Mouse (Mus musculus): Measurements from ENCODE around the gene Fam168b. TPM values are rescaled to one million over a fixed set of nuclear protein-coding genes. Genes with fewer than 3 reads are reported as not detected.

The Fam168b gene
- 63.2 TPM for polyA plus RNA-seq (2012; fragmentation: generic; extraction: Trizol)
- long read RNA-seq, experiment 1, partial matches to known transcripts: 0 of 24 reads
- long read RNA-seq, experiment 1, other reads (novel, unspliced or antisense): 24 of 24 reads
- long read RNA-seq, experiment 2, full-length matches to known transcripts: 30 of 74 reads
- long read RNA-seq, experiment 2, partial matches to known transcripts: 4 of 74 reads
- long read RNA-seq, experiment 2, other reads (novel, unspliced or antisense): 40 of 74 reads

DNA sequence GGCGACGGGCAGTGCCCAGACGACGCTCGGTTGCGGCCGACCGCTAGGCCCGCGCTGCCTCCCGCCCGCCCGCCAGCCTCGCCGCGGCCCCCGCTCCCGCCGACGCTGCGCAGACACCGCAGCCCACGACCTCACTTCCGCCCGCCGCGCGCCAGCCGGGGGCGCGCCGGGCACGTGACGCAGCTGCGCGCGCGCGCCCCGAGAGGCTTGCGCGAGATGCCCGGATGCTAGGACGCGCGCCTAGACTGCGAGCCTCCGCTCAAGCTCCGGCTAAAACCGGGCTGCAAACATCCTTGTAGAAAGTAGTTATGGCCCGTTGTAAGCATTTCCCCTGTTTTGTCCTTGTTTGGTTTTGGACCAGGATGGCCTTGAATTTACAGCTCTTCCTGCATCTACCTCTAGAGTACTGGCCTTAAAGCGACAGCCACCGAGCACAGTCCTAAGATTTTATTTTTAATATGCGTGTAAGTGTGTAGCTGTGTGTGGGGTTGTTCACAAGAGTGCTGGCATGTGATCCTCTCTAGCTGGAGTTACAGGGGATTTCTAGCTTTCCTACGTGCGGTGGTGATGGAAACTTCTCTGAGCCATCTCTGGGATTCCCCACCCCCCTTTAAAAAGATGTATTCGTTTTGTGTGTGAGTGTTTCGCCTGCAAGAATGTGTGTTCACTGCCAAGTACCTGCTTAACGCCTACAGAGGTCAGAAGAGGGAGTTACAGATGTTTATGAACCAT, at the start of gene Fam168b:
Fam168b (minus strand) TSS at position 179 of the 732 bp plus-strand sequence.
- TF ChIP-seq MAX (IDR thresholded peaks at IDR 0.05): peak; percentile 77
- peak; percentile 95 for TF ChIP-seq USF1 (IDR thresholded peaks at IDR 0.05; ENCODE audit: low read depth)
- no peak for TF ChIP-seq CTCF (IDR thresholded peaks at IDR 0.05; ENCODE audit: control insufficient read depth, insufficient read depth, insufficient read length)
- Histone ChIP-seq H3K4me3 (ENCODE audit: insufficient read depth, poor library complexity, severe bottlenecking) (peak within 1 kb of the TSS; percentile 85), H3ac (ENCODE audit: control insufficient read depth, insufficient read length, low read depth) (peak within 1 kb of the TSS; percentile 99), H3K36me3 (ENCODE audit: control insufficient read depth, insufficient read depth) (peaks cover under 1% of the 10 kb centered on the region), H3K79me2 (ENCODE audit: control insufficient read depth, insufficient read depth) (peaks cover 45% of the 10 kb centered on the region), H3K79me3 (ENCODE audit: low read depth) (peaks cover 42% of the 10 kb centered on the region), H3K27me3 (ENCODE audit: control insufficient read depth, insufficient read depth, insufficient read length) (no peaks in the 10 kb centered on the region)

- TF ChIP-seq FOSL1 (IDR thresholded peaks at IDR 0.05; ENCODE audit: insufficient read depth, low read length, poor library complexity, severe bottlenecking): no peak
- TF ChIP-seq USF1 (IDR thresholded peaks at IDR 0.05; ENCODE audit: low read depth): no peak
- no peak for TF ChIP-seq MYOD1 (IDR thresholded peaks at IDR 0.05; ENCODE audit: control insufficient read depth, insufficient read length, low read depth)
- no peak for TF ChIP-seq MYOG (IDR thresholded peaks at IDR 0.05; ENCODE audit: control insufficient read depth, extremely low read depth, insufficient read length)
- no peak for TF ChIP-seq CEBPB (IDR thresholded peaks at IDR 0.05; ENCODE audit: low read depth)
- no peak for TF ChIP-seq CTCF (IDR thresholded peaks at IDR 0.05; ENCODE audit: control insufficient read depth, insufficient read depth, insufficient read length)
- no peak for TF ChIP-seq MAX (IDR thresholded peaks at IDR 0.05)
These were observed 49.6 kb upstream of the Fam168b start for GRCm38 (mm10) chr1:34892466-34892865.

DNA sequence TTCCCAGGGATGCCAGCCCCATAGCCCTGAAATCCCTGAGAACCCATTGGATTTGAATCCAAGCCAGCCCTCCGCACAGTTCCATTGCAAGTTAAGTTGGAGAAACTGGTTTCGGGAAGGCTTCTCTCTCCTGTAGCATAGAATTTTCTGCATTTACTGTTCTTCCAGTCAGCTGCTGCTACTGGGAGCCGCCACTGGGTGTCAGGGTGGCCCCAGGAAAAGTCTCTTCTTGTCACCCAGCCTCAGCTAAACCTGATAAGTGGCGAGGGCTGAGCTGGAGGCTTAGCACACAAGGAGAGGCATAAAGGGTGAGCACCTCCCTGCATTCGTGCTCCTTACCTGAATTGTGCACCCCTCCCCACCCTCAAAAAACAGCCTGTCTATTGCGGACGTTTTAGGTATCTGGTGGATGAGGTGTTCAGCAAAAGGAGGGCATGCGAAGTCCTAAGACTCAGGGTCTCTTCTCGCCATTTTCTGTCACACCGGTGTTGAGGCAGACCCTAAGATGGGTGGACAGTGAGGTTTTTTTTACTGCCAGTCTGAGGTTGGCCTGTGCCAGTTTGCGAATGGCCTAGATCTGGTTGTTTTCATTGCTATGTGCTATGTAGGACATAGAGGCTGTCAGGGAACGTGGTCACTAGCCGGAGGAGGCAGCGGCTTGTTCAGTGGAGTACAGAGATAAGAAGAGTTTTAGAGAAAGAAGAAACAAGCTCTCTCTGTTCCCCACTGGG, 48.9 kb upstream of the Fam168b start:
- Histone ChIP-seq H3K4me3 (ENCODE audit: insufficient read depth, poor library complexity, severe bottlenecking) (no peak overlapping the region), H3K79me3 (ENCODE audit: low read depth) (no peaks in the 10 kb centered on the region)
- no peak for TF ChIP-seq MAX (IDR thresholded peaks at IDR 0.05)
- TF ChIP-seq CTCF (IDR thresholded peaks at IDR 0.05; ENCODE audit: control insufficient read depth, insufficient read depth, insufficient read length): peak; percentile 19
- no peak for TF ChIP-seq MYOG (IDR thresholded peaks at IDR 0.05; ENCODE audit: control insufficient read depth, extremely low read depth, insufficient read length)

More at GRCm38 (mm10) chr1:34892466-34892865, 49.6 kb upstream of the Fam168b start:
- H3K4me3 ChIP-seq (ENCODE audit: insufficient read depth, poor library complexity, severe bottlenecking): no peak overlapping the region
- H3ac ChIP-seq (ENCODE audit: control insufficient read depth, insufficient read length, low read depth): no peak overlapping the region
- H3K79me2 ChIP-seq (ENCODE audit: control insufficient read depth, insufficient read depth): no peaks in the 10 kb centered on the region
- H3K27me3 ChIP-seq (ENCODE audit: control insufficient read depth, insufficient read depth, insufficient read length): peaks cover 31% of the 10 kb centered on the region
- no peaks in the 10 kb centered on the region for H3K79me3 ChIP-seq (ENCODE audit: low read depth)
- H3K36me3 ChIP-seq (ENCODE audit: control insufficient read depth, insufficient read depth): no peaks in the 10 kb centered on the region

GRCm38 (mm10) chr1:34883776-34884175, 40.9 kb upstream of the Fam168b start:
- Histone ChIP-seq H3K27me3 (ENCODE audit: control insufficient read depth, insufficient read depth, insufficient read length) (no peaks in the 10 kb centered on the region), H3ac (ENCODE audit: control insufficient read depth, insufficient read length, low read depth) (no peak overlapping the region), H3K79me3 (ENCODE audit: low read depth) (no peaks in the 10 kb centered on the region), H3K79me2 (ENCODE audit: control insufficient read depth, insufficient read depth) (no peaks in the 10 kb centered on the region), H3K36me3 (ENCODE audit: control insufficient read depth, insufficient read depth) (no peaks in the 10 kb centered on the region), H3K4me3 (ENCODE audit: insufficient read depth, poor library complexity, severe bottlenecking) (no peak overlapping the region)
- no peak for TF ChIP-seq MAX (IDR thresholded peaks at IDR 0.05)
- no peak for TF ChIP-seq MYOD1 (IDR thresholded peaks at IDR 0.05; ENCODE audit: control insufficient read depth, insufficient read length, low read depth)

More for the DNA sequence above, 48.9 kb upstream of the Fam168b start:
- Histone ChIP-seq H3K79me2 (ENCODE audit: control insufficient read depth, insufficient read depth) (no peaks in the 10 kb centered on the region), H3ac (ENCODE audit: control insufficient read depth, insufficient read length, low read depth) (no peak overlapping the region), H3K27me3 (ENCODE audit: control insufficient read depth, insufficient read depth, insufficient read length) (peaks cover 31% of the 10 kb centered on the region), H3K36me3 (ENCODE audit: control insufficient read depth, insufficient read depth) (no peaks in the 10 kb centered on the region)

DNA sequence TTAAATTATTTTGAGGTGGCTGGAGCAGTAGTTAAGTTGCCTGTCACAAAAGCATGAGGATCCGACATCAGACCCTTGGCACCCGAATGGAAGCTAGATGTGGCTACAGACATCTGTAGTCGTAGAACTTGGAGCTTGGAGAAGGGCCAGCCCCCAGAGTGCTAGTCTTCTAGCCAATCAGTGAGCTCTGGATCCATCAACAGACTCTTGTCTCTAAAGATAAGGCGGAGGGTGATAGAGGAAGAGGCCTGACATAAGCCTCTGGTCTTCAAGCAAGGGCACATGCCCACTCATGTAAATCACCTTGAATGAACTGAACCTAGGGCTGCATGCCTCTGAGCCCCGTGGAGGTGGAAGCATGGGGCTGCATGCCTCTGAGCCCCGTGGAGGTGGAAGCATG, 36.7 kb upstream of the Fam168b start:
- no peaks in the 10 kb centered on the region for H3K27me3 ChIP-seq (ENCODE audit: control insufficient read depth, insufficient read depth, insufficient read length)
- no peaks in the 10 kb centered on the region for H3K79me3 ChIP-seq (ENCODE audit: low read depth)
- H3K36me3 ChIP-seq (ENCODE audit: control insufficient read depth, insufficient read depth): peaks cover 12% of the 10 kb centered on the region
- TF ChIP-seq MAX (IDR thresholded peaks at IDR 0.05): no peak
- no peak for TF ChIP-seq FOSL1 (IDR thresholded peaks at IDR 0.05; ENCODE audit: insufficient read depth, low read length, poor library complexity, severe bottlenecking)
- no peak for TF ChIP-seq MYOG (IDR thresholded peaks at IDR 0.05; ENCODE audit: control insufficient read depth, extremely low read depth, insufficient read length)
- no peak for TF ChIP-seq CEBPB (IDR thresholded peaks at IDR 0.05; ENCODE audit: low read depth)
- no peak for TF ChIP-seq USF1 (IDR thresholded peaks at IDR 0.05; ENCODE audit: low read depth)
- no peak for TF ChIP-seq MYOD1 (IDR thresholded peaks at IDR 0.05; ENCODE audit: control insufficient read depth, insufficient read length, low read depth)
- no peak for TF ChIP-seq CTCF (IDR thresholded peaks at IDR 0.05; ENCODE audit: control insufficient read depth, insufficient read depth, insufficient read length)
- H3ac ChIP-seq (ENCODE audit: control insufficient read depth, insufficient read length, low read depth): no peak overlapping the region
- no peak overlapping the region for H3K4me3 ChIP-seq (ENCODE audit: insufficient read depth, poor library complexity, severe bottlenecking)
- no peaks in the 10 kb centered on the region for H3K79me2 ChIP-seq (ENCODE audit: control insufficient read depth, insufficient read depth)

All from C2C12 (cell line).